Mouse (Mus musculus): ENCODE data around the gene Platr25.
"Not testable (repeated sequence)": the region's sequence is repeated elsewhere in the genome, so short reads cannot be mapped to it uniquely, and the experiment has no call there.

Platr25 gene

GRCm38 (mm10) chr13:62760432-62761415 is at the start of gene Platr25:
Gene Platr25, minus strand, starts transcription at chr13:62760709.
- DNase-seq (ENCODE audit: low spot score): peak; percentile 73

- not testable (repeated sequence) for DNase-seq (ENCODE audit: low spot score)
Measured at GRCm38 (mm10) chr13:62807981-62808380, 47.5 kb upstream of the Platr25 start.

- not testable (repeated sequence) for DNase-seq (ENCODE audit: low spot score)
Measured at GRCm38 (mm10) chr13:62786135-62786493, 25.6 kb upstream of the Platr25 start.

- peak; percentile 45 for DNase-seq (ENCODE audit: low spot score)
Measured at GRCm38 (mm10) chr13:62785199-62786134, 25.0 kb upstream of the Platr25 start, which contains the start of gene Gm5141. Gene Gm5141, minus strand, starts transcription at chr13:62785808.

- DNase-seq (ENCODE audit: low spot score): peak; percentile 22
Measured at GRCm38 (mm10) chr13:62763806-62764205, 3.3 kb upstream of the Platr25 start.

DNA sequence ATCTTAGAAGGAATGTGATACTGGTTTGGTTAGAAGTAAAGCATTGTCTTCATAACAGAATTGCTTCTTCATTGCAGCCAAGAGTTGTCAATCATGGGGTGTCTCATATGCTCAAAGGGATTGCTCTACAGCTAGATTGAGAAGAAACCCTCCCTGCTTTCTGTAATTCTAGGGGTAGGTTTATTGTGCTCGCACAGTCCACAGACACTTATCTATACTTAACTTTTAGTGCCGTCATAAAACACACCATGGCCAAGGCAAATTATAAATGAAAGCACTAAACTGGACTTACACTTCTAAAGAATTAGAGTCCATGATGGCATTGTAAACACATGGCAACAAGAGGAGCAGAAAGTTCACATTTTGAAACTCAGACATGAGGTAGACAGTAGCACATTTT is 27.2 kb downstream of the Platr25 start:
- no peak for DNase-seq (ENCODE audit: low spot score)

DNA sequence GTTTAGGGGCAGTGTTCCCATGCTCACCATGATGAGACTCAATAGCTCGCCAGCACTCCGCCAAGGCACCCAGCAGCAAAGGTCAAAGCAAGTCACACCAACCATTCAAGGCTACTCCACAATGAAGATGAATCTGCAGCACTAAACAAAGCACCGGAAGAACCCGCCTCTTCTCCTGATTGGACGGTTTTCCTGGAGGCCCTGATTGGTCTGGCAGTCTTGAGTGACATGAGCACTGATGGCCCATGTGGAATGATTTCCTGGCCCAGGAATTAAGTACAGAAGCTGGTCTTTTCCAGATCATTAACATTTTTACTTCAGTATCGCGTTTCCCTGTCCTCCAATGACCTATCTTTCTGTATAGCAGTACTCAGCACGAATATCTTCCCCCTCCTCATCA is 47.9 kb downstream of the Platr25 start:
- DNase-seq (ENCODE audit: low spot score): not testable (repeated sequence)

DNA sequence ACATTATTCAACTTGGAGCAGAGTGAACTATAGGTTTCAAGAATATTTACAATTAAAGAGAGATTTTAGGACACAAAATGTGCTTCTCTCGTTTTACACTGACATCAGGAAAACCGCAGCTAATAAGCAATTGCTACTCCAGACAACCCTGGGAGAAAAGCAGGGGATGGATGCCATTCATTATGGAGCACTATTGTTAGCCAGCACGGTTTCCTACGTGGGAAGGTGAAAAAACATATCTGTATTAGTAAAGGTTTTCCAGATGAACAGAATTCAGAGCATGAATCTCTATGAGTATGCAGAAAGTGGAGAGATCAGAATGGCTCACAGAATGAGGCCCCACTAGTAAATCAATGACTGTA is 75.2 kb downstream of the Platr25 start:
- DNase-seq (ENCODE audit: low spot score): not testable (repeated sequence)

GRCm38 (mm10) chr13:62684608-62685286 is 75.8 kb downstream of the Platr25 start:
- peak; percentile 46 for DNase-seq (ENCODE audit: low spot score)

DNA sequence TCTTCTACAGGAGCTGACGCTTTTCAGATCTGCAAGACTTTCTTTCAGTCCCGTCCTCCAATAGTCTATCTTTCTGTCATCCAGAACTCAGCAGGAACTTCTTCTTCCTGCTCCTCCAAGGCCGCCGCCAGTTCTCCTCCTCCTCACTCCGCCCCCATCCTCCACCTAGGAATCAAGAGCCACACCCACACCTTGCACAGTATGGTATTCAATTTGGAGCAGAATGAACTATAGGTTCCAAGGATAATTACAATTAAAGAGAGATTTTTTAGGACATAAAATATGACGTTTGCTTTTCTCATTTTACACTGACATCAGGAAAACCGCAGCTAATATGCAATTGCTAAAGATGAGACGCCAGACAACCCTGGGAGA is 107.2 kb downstream of the Platr25 start:
- DNase-seq (ENCODE audit: low spot score): no peak

- peak; percentile 82 for DNase-seq (ENCODE audit: low spot score)
Measured at GRCm38 (mm10) chr13:62652681-62653368, 107.7 kb downstream of the Platr25 start.

DNA sequence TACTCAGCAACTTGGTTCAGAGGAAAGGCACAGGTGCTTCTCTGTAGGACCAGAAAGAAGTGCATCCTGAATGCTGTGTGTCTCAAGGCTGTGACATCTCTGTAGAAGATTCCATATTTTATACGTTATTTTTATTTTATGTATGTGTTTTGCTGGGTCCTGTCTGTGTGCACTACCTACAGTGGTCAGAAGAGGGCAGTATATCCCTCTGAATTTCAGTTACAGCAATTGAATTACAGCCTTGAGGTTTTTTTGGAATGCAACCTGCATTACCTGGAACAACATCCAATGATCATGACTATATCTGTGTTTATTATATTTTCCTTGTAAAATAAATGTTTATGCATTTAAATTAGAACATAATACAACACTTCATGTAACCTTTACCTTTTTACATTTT is 133.4 kb downstream of the Platr25 start:
- DNase-seq (ENCODE audit: low spot score): peak; percentile 42

DNA sequence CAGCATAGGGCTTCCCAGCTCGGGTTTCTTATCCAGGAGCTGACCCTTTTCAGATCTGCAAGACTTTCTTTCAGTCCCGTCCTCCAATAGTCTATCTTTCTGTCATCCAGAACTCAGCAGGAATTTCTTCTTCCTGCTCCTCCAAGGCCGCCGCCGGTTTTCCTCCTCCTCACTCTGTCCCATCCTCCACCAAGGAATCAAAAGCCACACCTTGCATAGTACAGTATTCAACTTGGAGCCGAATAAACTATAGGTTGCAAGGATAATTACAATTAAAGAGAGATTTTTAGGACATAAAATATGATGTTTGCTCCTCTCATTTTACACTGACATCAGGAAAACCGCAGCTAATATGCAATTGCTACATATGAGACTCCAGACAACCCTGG is 136.2 kb downstream of the Platr25 start:
- not testable (repeated sequence) for DNase-seq (ENCODE audit: low spot score)

DNA sequence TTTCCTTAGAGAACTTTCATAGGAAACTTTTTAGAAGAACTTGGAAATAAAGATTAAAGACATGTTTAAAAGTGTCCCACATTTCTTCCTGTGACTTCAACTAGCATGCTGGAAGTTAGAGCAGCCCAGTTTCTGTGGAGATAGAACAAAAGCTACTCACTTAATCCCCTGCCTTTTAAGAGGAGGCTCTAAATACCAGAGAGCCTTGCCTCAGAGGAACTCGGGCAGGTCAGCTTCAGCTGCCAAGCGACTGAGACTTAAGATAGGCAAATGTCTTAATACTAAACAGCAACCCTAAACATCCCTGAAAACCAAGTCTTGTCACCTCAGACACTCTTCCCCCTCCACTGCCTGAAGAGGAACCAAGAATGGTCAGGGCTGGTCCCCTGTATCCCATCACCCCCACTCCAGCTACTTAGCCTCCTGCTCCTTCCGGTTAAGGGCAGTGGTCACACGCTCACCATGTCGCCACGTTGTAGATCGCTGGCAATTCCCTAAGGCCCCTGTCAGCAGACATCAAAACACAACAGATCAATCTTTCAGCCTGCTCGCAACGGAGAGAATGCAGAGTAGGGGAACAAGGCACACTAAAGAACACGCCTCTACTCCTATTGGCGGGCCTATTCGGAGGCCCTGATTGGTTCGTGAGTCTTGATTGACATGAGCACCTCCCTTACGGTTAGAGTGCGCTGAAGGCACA is 136.8 kb downstream of the Platr25 start, which contains the start of gene 6720489N17Rik:
Gene 6720489N17Rik, minus strand, starts transcription at position 606 of the 700 bp plus-strand sequence.
- peak; percentile 51 for DNase-seq (ENCODE audit: low spot score)

All from adipocyte (in vitro differentiated cells).